Comparison of ENCODE assay signal across 9 mouse cellular contexts in the genomic region with DNA sequence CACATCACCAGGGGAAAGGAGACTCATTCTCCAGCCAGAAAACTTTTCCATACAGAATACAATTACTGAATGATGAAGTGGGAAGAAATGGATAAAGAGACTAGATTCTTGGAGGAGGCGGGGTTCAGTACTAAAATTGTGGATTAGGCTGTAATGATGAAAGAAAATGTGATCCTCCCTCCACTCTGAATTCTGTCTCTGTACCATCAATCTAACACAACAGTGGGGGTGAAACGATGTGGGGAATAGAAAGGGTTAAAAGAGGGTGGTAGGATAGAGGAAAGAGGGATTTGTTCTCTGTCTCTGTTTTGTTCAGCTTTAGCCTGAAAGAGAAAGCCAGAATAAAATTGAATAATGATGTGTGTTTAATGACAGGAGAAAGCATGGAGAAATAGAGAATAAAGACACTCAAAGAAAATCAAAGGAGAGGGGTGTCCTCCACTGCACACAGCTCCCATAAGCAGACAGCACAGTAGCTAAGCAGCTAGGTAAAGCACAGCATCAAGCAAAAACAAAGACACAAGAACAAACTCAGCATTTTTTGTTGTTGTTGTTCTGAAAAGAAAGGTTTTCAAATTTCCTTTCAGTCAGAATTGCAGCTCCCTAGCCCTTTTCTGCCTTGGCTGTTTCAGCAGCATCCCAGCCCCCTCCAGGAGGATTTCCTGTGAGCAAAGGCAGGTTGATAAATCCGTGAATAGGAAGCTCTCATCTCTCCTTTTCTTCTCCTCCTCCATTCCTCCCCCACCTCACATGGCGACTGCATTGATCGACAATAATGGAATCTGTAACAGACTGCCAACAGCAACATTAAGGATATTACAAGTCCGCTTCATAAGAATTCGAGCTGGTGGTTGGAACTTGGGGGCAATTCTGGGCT.
DNase-seq lines count a peak whose midpoint lies in the region; ATAC-seq lines count a peak whose summit lies in the region.
"Had no signal": no experiment of that assay in that cellular context is flagged by ENCODE, and none has a peak within 500 bp of the region (broad histone marks: within the 10 kb centered on the region; RNA-seq: fewer than 3 reads in every experiment).

No protein-coding gene starts in this region.

- peak overlapping the region; percentile 54 for H3K4me2 ChIP-seq in hindbrain, embryonic 15.5 days
- H3K4me2 ChIP-seq: liver, embryonic 13.5 days had no signal

- H3K36me3 ChIP-seq in heart, embryonic 10.5 days: no peaks in the 10 kb centered on the region
- no peaks in the 10 kb centered on the region for H3K36me3 ChIP-seq in hindbrain, embryonic 15.5 days
- H3K36me3 ChIP-seq: liver, embryonic 13.5 days had no signal

- H3K27me3 ChIP-seq in heart, embryonic 10.5 days (ENCODE audit: insufficient read depth, poor library complexity, severe bottlenecking): no peaks in the 10 kb centered on the region
- no peaks in the 10 kb centered on the region for H3K27me3 ChIP-seq in hindbrain, embryonic 15.5 days
- H3K27me3 ChIP-seq: liver, embryonic 13.5 days had no signal

- no peak overlapping the region for H3K4me3 ChIP-seq in heart, embryonic 10.5 days
- H3K4me3 ChIP-seq in hindbrain, embryonic 15.5 days: peak overlapping the region; percentile 43
- H3K4me3 ChIP-seq: liver, embryonic 13.5 days had no signal

- 0 out of 2 replicates have a peak overlapping the region, but pooled peaks have one; percentile 10 for H3K27ac ChIP-seq in heart, embryonic 10.5 days
- H3K27ac ChIP-seq in hindbrain, embryonic 15.5 days (replicated peaks): peak overlapping the region; percentile 90
- H3K27ac ChIP-seq: liver, embryonic 13.5 days had no signal

- H3K9ac ChIP-seq in hindbrain, embryonic 15.5 days: peak overlapping the region; percentile 58
- H3K9ac ChIP-seq: liver, embryonic 13.5 days had no signal

- no peak for DNase-seq in heart, embryonic 10.5 days (ENCODE audit: low spot score)
- no peak for DNase-seq in heart, postnatal 4 days
- DNase-seq in right cerebral cortex, adult 2 months (ENCODE audit: low spot score in 2 of 2): peak; percentile 51 to 54
- no peak for DNase-seq in right cerebral cortex, adult 18-20 months
- no peak for DNase-seq in spleen, adult 12 weeks (ENCODE audit: low spot score)
- no peak for DNase-seq in embryo, embryonic 9.5 days (ENCODE audit: extremely low spot score)
- DNase-seq: liver, embryonic 13.5 days had no signal

- WGBS in heart, embryonic 10.5 days: 56% methylated on average over 7 of the region's 7 CpGs
- 14% methylated on average over 7 of the region's 7 CpGs for WGBS in hindbrain, embryonic 15.5 days

- H3K9me3 ChIP-seq in heart, embryonic 10.5 days: no peaks in the 10 kb centered on the region
- H3K9me3 ChIP-seq in hindbrain, embryonic 15.5 days: no peaks in the 10 kb centered on the region
- H3K9me3 ChIP-seq: liver, embryonic 13.5 days had no signal

- peaks cover 11% of the 10 kb centered on the region; the same call in 1 of the 2 replicates for H3K4me1 ChIP-seq in heart, embryonic 10.5 days
- H3K4me1 ChIP-seq in hindbrain, embryonic 15.5 days (replicated peaks): peaks cover 13% of the 10 kb centered on the region

- peak; percentile 81 for ATAC-seq in hindbrain, embryonic 15.5 days (ENCODE audit: low FRiP score, low read depth)
- ATAC-seq in granulocyte monocyte progenitor cell, adult 5-6 weeks (replicated peaks; ENCODE audit: poor library complexity, severe bottlenecking): no peak

Comparison
In these comparisons a context has a peak if more than half of its experiments do, and no peak if none do; other contexts are left out.
1. DNase-seq: peak in right cerebral cortex, adult 2 months (2 of 2); none in heart, embryonic 10.5 days (single experiment), heart, postnatal 4 days (single experiment), right cerebral cortex, adult 18-20 months (single experiment), spleen, adult 12 weeks (single experiment) and embryo, embryonic 9.5 days (single experiment).